ENCODE assay signal across 24 mouse cellular contexts in genomic region chrX:82866116-82866515, GRCm38 (mm10).
A peak's percentile ranks its signal among the peaks of the same experiment; 100 is the strongest.
DNase-seq lines count a peak whose midpoint lies in the region; ATAC-seq and TF ChIP-seq lines count a peak whose summit lies in the region.
"Had no signal": no experiment of that assay in that cellular context is flagged by ENCODE, and none has a peak within 500 bp of the region (broad histone marks: within the 10 kb centered on the region; RNA-seq: fewer than 3 reads in every experiment).

No protein-coding gene starts in this region.

- 10% methylated on average over 1 of the region's 1 CpGs for WGBS in limb, embryonic 14.5 days
- WGBS in limb, embryonic 10.5 days, result 21% methylated on average over 1 of the region's 1 CpGs

- intact Hi-C loops in left cerebral cortex, postnatal 4 days (cut with DNase I), result no loop called here

- H3K27me3 ChIP-seq in limb, embryonic 14.5 days (ENCODE audit: control insufficient read depth, insufficient read depth, low read length), result no peaks in the 10 kb centered on the region
- H3K27me3 ChIP-seq in limb, embryonic 10.5 days (ENCODE audit: low read depth, poor library complexity, severe bottlenecking), result no peaks in the 10 kb centered on the region
- H3K27me3 ChIP-seq: CH12.LX; embryonic facial prominence, embryonic 15.5 days; forebrain, embryonic 12.5 days; heart, embryonic 13.5 days; hindbrain, embryonic 12.5 days had no signal

- H3K36me3 ChIP-seq in limb, embryonic 14.5 days (ENCODE audit: control insufficient read depth, insufficient read depth, low read length), result no peaks in the 10 kb centered on the region
- no peaks in the 10 kb centered on the region for H3K36me3 ChIP-seq in limb, embryonic 10.5 days
- H3K36me3 ChIP-seq: embryonic facial prominence, embryonic 15.5 days; forebrain, embryonic 12.5 days; heart, embryonic 13.5 days; hindbrain, embryonic 12.5 days had no signal

- TF ChIP-seq POLR2A in limb, embryonic 14.5 days (IDR thresholded peaks at IDR 0.05; ENCODE audit: borderline replicate concordance, extremely low read depth, insufficient read depth, insufficient read length), result no peak

- no peaks in the 10 kb centered on the region for H3K9me3 ChIP-seq in limb, embryonic 14.5 days (ENCODE audit: control insufficient read depth, low read length)
- H3K9me3 ChIP-seq in limb, embryonic 10.5 days (replicated peaks), result no peaks in the 10 kb centered on the region
- H3K9me3 ChIP-seq: embryonic facial prominence, embryonic 15.5 days; forebrain, embryonic 12.5 days; heart, embryonic 13.5 days; hindbrain, embryonic 12.5 days had no signal

- DNase-seq in limb, embryonic 14.5 days (ENCODE audit: low spot score), result peak; percentile 28
- DNase-seq in limb, embryonic 10.5 days (ENCODE audit: low spot score), result no peak
- peak; percentile 65 for DNase-seq in ZHBTc4 (ENCODE audit: low read depth, low spot score)
- peak; percentile 14 for DNase-seq in fat pad, adult 2 months (ENCODE audit: extremely low read depth, low read depth, low spot score)
- no peak for DNase-seq in left cerebral cortex, postnatal 4 days
- DNase-seq: adrenal gland, adult 8-10 months; adrenal gland, postnatal 36 days; cerebellum, adult 2 months; cerebellum, postnatal 25 days; gastrocnemius, postnatal 14 days; heart, postnatal 4 days; kidney, adult 8-10 months had no signal

- H3K4me1 ChIP-seq in limb, embryonic 14.5 days (ENCODE audit: control insufficient read depth, insufficient read depth, low read length), result no peaks in the 10 kb centered on the region
- H3K4me1 ChIP-seq in limb, embryonic 10.5 days, result no peaks in the 10 kb centered on the region
- H3K4me1 ChIP-seq: embryonic facial prominence, embryonic 15.5 days; forebrain, embryonic 12.5 days; heart, embryonic 13.5 days; hindbrain, embryonic 12.5 days had no signal

- no peak for ATAC-seq in limb, embryonic 14.5 days (ENCODE audit: low FRiP score, low read depth)
- no peak for ATAC-seq in erythroid progenitor cell, adult 5-6 weeks (replicated peaks; ENCODE audit: low FRiP score, poor library complexity, severe bottlenecking)
- no peak for ATAC-seq in monocyte, adult 5-6 weeks (replicated peaks; ENCODE audit: insufficient number of reproducible peaks, low FRiP score, low TSS enrichment, poor library complexity, severe bottlenecking)
- ATAC-seq: forebrain, embryonic 16.5 days; hindbrain, embryonic 16.5 days; inflammation-experienced regulatory T-cells, adult 6 months; intestine, postnatal 0 days had no signal

- H3K4me2 ChIP-seq in limb, embryonic 14.5 days (replicated peaks; ENCODE audit: low read depth, low read length, severe bottlenecking), result no peak overlapping the region
- H3K4me2 ChIP-seq: embryonic facial prominence, embryonic 15.5 days; forebrain, embryonic 12.5 days; heart, embryonic 13.5 days; hindbrain, embryonic 12.5 days had no signal

- H3K9ac ChIP-seq in limb, embryonic 14.5 days (ENCODE audit: low read depth, low read length, severe bottlenecking), result no peak overlapping the region
- H3K9ac ChIP-seq: embryonic facial prominence, embryonic 15.5 days; forebrain, embryonic 12.5 days; heart, embryonic 13.5 days; hindbrain, embryonic 12.5 days had no signal

- H3K27ac ChIP-seq in limb, embryonic 14.5 days (replicated peaks; ENCODE audit: low read depth, low read length), result no peak overlapping the region
- H3K27ac ChIP-seq in limb, embryonic 10.5 days, result no peak overlapping the region
- H3K27ac ChIP-seq: embryonic facial prominence, embryonic 15.5 days; forebrain, embryonic 12.5 days; heart, embryonic 13.5 days; hindbrain, embryonic 12.5 days had no signal

- H3K4me3 ChIP-seq in limb, embryonic 14.5 days (replicated peaks; ENCODE audit: low read length), result no peak overlapping the region
- no peak overlapping the region for H3K4me3 ChIP-seq in limb, embryonic 10.5 days
- H3K4me3 ChIP-seq: embryonic facial prominence, embryonic 15.5 days; erythroblast, embryonic 14.5 days; forebrain, embryonic 12.5 days; heart, embryonic 13.5 days; hindbrain, embryonic 12.5 days had no signal

Comparison
In these comparisons a context has a peak if more than half of its experiments do, and no peak if none do; other contexts are left out.
1. DNase-seq: peak in limb, embryonic 14.5 days (single experiment), ZHBTc4 (single experiment) and fat pad, adult 2 months (single experiment); none in limb, embryonic 10.5 days (single experiment) and left cerebral cortex, postnatal 4 days (single experiment).